Mouse (Mus musculus) urinary bladder, postnatal 36 days (tissue): ENCODE results near the gene Dcun1d4.
"Not testable (repeated sequence)": the region's sequence is repeated elsewhere in the genome, so short reads cannot be mapped to it uniquely, and the experiment has no call there.

Source experiments
- DNase-seq, 2 experiments: peaks; one replicate each; pipeline ENCODE4 v3.0.0; 2022; ENCODE audit warnings: low spot score in 2 of 2, mixed read lengths in 1 of 2

Gene Dcun1d4

DNA sequence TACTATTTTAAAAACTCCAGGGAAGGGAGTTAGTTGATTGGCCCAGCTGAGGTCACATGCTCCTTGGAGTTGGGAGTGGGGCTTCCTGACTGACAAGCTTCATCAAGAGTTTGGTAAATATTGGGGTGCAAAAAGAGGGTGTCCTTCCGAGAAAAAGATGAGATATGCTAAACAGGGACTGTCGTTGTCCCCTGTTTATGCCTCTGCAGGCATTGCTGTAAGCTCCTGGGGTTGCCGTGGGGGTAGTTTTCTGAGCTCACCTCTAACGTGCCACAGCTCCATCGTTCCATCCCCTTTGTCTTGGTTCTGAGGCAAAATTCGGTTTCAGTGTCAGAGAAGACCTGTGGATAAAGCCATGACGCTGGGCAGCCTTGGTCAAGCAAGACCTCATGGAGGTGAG lies at the start of gene Dcun1d4:
Dcun1d4 (plus strand) TSS at position 301 of the 400 bp plus-strand sequence.
- DNase-seq, result no peak

DNA sequence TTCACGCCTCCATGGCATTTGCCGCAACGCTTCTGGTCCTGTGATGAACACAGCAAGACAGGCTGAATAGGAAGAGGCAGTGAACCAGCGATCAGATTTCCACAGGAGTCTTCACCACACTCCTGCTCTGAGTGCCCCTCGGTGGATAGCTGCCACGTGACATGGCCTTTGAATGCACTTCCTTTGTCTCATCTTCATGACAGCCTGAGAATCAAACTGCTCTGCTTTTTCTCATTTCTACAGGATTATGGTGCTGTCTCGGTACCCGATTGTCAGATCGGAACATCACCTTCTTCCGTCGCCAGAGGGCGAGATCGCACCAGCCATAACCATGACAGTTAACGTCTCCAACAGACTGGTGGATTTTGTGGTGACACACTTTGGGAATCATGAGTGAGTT lies 49.2 kb upstream of the Dcun1d4 start:
- DNase-seq, result peak; percentile 60 to 74

DNA sequence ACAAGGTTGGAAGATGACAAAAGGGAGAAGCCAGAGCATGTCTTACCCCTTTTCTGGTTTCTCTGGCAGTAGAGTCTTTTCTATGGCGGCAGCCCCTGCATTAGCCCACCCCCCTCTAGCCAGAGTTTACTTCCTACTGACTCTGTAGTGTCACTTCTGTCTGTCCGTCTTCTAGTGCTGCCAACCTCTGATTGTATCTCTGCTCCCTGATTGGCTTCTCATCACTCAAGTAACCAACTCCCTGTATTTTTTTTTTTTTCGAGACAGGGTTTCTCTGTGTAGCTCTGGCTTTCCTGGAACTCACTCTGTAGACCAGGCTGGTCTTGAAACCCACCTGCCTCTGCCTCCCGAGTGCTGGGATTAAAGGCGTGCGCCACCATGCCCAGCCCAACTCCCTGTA lies 48.0 kb upstream of the Dcun1d4 start:
- no peak for DNase-seq

DNA sequence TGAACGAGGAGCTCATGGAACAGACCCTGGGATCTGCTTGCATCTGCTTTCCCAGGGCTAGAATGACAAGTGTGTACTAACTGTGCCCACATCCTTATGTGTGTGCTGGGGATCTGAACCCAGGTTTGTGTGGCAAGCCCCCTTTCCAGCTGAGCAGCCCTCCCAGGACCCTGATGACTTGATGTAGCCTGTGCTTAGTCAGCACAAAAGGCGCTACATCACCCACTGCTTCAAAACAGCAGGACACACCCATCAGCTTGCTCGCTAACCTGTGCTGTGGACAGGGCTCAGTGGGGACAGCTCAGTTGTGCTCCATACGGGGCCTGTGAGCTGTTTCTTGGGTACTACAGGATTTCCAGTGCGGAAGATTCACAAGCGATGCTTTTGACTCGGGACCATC lies 46.0 kb upstream of the Dcun1d4 start:
- no peak for DNase-seq

DNA sequence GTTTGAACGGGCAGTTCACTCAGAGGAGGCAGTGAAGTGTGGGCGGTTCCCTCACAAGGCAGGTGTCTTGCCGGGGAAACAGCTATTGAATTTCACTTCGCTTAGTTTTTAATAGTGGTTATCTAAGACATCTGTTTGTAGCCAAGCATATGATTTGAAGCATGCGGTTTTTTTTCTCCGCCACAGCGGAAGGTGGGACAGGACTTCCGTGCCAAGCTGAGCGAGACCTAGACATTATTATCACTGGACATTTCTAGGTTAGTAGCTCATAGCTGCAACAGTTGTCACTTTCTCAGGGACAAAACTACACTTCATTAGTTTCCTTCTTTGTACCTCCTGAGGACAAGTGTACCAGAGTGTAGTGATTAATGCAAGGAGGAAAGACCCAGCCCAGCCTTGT lies 38.6 kb upstream of the Dcun1d4 start:
- DNase-seq, result no peak

DNA sequence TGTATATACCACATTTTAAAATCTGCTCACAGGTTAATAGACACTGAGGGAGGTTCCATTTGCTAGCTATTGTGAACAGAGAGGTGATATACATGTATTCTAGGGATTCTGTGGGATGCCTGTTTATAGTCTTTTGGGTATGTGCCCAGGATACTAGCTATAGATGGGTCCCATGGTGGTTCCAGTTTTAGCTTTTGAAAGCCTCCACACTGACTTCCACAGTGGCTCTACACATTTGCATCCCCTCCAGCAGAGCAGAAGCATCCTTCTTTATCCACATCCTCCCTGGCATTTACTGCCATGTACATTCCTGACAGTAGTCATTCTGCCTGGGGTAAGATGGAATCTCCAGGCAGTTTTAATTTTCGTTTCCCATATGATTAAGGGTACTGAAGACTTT lies 30.5 kb upstream of the Dcun1d4 start:
- DNase-seq, result no peak

- no peak for DNase-seq
Measured at GRCm38 (mm10) chr5:73454502-73455306, 26.1 kb upstream of the Dcun1d4 start.

GRCm38 (mm10) chr5:73455307-73455687 lies 25.5 kb upstream of the Dcun1d4 start:
- no peak for DNase-seq

DNA sequence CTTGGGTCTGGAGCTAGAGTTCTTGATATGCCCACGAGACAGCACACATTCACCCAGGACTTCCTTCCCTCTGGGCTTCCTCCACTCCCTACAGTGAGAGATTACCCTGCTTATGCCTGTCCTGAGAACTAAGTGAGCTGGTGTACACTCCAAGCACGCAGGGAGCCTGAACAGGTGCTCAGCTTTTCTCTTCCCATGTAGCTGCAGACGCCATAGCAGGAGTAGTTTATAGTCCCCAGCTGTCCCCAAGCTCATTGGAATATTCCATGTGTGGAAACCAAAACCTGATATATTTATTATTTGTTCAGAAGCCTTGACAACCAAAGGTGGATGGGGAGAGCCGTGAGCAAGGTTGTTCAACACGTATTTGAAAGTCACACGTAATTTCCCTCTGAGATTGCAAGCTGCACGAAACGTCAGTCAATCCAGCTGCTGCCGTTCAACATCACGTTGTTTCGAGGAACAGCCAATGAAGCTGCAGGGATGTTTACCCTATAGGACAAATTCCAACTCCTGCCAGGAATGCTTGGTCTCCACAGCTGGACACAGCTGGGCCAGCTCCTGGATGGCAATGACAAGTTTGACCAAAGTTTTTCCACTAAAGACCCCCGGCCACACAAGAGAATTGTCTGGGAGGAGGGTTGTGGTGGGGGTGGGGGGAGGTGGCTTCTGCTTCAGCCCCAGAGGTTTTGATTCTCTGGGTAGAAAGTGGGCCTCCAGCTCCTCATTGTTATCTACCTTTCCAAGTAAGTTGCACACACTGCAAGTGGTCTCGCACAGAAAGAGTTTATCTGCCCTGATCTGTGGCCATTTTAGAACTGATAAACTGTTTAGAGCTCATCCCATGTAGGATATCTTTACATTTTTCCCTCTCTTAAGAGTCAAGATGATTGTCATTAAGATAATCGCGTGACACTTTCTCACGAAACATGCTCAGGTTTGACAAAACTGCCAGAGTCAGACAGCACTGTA lies 12.1 kb upstream of the Dcun1d4 start:
- no peak for DNase-seq

DNA sequence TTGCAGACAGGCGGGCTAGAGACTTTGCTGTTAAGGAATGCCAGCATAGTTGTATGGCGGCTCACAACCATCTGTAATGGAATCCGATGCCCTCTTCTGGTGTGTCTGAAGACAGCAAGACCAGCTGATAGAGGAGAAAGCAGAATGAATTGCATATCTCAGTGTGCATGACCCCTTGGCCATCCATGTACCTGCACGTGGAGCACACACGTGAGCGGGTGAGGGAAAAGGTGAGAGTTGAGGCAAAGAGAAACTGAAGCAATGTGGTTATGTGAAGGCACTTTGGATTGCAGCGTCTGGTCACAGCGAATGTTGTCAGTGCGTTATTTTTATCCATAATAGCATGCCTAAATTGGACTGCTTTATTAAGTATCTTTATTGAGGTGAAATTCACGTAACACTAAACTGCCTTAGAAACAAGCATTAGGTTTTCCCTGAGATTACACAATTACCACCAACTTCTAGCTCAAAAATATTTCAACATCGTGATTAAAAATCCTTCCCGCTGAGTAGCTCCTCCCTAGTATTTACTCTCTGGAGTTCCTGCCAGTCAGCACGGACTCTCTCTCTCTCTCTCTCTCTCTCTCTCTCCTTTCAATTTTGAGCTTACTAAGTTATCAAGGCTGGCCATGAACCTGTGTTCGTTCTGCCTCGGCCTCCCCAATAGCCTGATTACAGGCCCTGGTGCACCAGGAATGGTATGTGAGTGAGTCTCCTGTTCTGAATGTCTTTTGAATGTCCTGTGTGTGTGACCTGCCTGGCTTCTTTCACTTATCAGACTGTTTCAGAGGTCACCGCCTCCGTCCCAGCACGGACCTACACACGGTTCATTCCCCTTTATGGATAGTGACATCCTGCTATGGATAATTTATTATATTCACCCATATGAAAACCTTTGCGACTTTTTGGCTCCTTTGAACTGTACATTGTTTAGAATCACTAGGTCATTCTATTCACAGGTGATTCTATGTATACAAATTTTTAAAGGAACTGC lies 6.1 kb upstream of the Dcun1d4 start:
- DNase-seq, result no peak

DNA sequence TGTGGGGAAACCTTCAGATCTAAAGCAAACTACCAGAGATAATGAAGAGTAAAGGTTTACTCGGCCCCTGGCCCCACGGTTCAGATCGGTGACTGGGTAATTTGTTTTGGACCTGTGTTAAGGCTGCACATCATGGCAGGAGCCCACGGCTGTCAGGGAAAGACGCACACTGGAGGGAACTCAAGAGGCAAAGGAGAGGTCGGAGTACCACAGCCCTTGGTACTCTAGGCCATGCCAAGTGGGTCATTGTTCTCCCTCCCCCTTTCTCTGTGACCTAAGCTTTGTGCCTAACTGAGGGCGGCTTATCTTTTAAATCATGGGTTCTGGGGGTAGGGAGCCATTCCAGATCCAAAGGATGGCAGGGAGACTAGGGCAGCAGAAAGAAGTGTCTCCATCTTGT lies 601 bp downstream of the Dcun1d4 start:
- DNase-seq, result no peak

DNA sequence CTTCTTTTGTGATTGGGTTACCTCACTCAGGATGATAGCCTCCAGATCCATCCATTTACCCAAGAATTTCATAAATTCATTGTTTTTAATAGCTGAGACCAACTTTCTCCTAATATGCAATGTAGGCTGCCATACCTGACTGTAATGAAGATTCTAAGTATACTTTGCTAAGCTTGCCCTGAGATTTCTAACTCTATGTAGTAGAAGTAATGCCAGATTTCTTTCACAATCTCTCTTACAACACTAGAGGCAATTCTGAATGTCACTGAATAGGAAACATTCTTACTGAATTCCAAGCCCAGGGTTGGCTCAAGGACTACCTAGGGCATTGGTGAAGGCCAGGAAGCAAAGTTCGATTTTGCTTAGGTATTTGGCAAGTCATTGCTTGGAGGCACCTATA lies 1.6 kb downstream of the Dcun1d4 start:
- not testable (repeated sequence) for DNase-seq

DNA sequence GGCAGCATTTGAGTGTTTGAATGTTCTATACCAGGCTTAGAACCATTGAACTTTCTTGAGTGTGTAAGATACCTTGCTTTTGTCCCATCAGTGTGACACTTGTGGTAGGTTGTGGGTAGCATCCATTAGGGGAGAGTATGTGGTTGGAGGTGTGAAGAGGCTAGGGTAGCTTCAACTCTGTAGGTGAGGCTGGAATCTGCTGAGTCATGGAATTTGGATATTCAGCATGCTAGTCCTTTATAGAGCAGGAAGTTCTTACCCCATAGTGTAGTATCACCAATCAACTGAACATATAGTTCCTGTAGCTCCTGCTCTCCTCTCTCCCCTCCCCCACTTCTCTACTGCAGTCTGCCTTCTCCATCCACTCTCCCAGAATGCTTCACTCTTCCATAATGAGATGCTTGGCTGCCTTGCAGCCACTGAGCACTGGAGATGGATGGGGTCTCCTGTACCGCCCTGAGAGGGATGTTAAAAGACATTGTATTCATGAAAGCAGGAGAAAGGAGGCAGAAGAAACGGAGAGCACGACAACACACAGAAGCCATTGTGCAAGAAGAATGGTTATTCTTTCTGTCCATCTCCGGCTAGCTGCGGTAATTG lies 3.3 kb downstream of the Dcun1d4 start:
- no peak for DNase-seq

DNA sequence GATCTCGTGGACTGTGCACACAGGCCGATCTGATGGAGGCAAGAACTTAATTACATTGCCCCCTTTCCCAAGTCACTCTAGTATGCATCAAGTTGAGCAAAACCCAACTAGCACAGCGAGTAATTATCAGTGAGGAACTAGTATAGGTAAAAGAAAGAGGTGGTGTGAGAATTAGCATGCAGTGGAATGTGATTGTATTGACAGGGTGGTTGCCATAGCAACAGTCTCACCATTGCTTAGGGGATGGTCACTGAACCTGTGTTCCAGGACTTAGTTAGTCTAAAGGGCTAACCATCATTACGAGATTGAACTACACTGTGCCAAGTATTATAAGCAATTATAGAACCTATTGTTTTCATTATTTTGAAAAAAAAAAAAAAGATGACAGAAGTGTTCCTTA lies 5.7 kb downstream of the Dcun1d4 start:
- no peak for DNase-seq

GRCm38 (mm10) chr5:73489915-73490314 lies 9.1 kb downstream of the Dcun1d4 start:
- no peak for DNase-seq

DNA sequence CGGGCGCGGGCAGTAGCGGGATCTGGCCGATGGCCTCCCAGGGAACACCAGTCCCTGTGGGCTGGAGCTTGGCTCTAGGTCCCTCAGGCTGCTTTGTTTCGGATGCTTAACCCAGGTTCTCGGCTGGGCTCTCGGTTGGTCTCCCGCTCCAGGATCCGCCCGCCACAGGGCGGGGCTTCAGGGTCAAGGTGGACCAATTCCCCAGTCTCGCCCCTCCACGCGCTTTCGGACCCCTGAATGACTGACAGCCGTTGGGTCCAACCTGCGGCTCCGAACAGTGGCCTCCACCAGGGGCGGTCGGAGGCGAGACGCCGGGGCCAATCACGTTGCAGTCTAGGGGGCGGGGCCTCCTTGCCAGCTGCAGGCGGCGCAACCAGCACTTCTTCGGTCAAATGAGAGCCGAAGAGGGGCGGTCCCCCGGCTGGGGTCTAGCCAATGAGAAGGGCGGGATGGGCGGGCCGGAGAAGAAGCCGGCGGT lies 9.8 kb downstream of the Dcun1d4 start:
- peak; percentile 99 to 100 for DNase-seq

GRCm38 (mm10) chr5:73491074-73491836 lies 10.5 kb downstream of the Dcun1d4 start:
- DNase-seq, result peak; percentile 9 to 16

GRCm38 (mm10) chr5:73491837-73492720 lies 11.3 kb downstream of the Dcun1d4 start:
- peak; percentile 77 to 88 for DNase-seq

DNA sequence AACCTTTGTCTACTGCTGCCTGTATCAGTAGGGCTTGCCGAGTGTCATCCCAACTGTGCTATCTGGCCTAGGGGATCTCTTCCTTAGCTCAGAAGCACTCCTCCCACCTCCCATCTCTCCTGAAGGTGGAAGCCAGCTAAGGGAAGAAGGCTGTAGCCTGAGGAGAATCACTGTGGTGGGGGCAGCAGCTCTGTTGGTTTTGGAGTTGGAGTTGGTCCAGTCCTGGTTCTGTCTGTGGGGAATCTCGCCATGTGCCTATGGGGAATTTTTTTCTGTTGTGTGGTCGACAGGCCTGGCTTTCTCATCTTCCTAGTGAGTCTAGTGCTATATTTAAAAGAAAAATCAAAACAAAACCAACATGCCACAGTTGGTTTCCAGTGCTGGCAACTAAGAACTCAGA lies 16.6 kb downstream of the Dcun1d4 start:
- no peak for DNase-seq
